Mouse (Mus musculus) liver, postnatal 0 days (tissue): ENCODE measurements around the gene Vps36.

ENCODE experiments used
- CTCF ChIP-seq: sonication (generic); IDR thresholded peaks from 2 replicates; pipeline ENCODE4 v1.5.1; 2016; ENCODE audit warnings: antibody characterized with exemption, low read depth
- EP300 ChIP-seq: IDR thresholded peaks from 2 replicates; pipeline ENCODE4 v1.6.1; 2016; ENCODE audit warnings: antibody characterized with exemption, low read depth, mild to moderate bottlenecking

- TF ChIP-seq CTCF (no peak), EP300 (no peak)
Observed at GRCm38 (mm10) chr8:22145831-22146230, 46.8 kb upstream of the Vps36 start.
